Mouse (Mus musculus): Measurements from ENCODE around the gene Cmpk1.

DNA sequence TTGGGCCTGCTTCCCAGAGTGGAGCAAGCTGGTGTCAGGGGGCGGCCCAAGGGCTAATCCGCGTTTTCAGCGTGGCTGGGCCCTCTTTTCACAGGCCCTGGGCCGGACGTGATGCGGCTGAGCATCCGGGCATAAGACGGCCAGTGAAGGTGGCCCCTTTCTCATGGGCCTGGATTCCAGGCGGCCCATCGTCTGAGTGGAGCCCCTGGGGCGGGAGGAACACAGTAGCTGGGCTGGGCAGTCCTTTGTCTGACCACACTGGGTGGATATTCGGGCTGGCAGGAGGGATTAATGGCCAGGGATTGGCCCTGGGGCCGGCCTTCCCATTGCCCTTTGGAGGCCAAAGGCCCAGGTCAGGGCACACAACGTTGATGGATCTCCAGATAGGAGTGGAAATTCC lies 57.9 kb downstream of the Cmpk1 start:
- TF ChIP-seq POLR2A (IDR thresholded peaks at IDR 0.05; ENCODE audit: low read depth, low read length), result no peak
- TF ChIP-seq MXI1 (IDR thresholded peaks at IDR 0.05; ENCODE audit: low read depth, low read length), result no peak
- TF ChIP-seq ETS1 (conservative IDR thresholded peaks at IDR 0.05; ENCODE audit: low read depth, low read length), result no peak
- TF ChIP-seq CTCF (conservative IDR thresholded peaks at IDR 0.05 in 1 of 2, IDR thresholded peaks at IDR 0.05 in 1 of 2; ENCODE audit: low read depth in 2 of 2, low read length in 2 of 2), result no peak
- no peak for TF ChIP-seq GABPA (IDR thresholded peaks at IDR 0.05; ENCODE audit: insufficient replicate concordance, low read depth, low read length)
- no peak for TF ChIP-seq CHD1 (IDR thresholded peaks at IDR 0.05; ENCODE audit: low read depth, low read length)
- no peak for TF ChIP-seq EP300 (IDR thresholded peaks at IDR 0.05; ENCODE audit: low read length)

Measured in CH12.LX (cell line).